Mouse (Mus musculus): ENCODE results near the gene Gsto1. TPM values are rescaled to one million over a fixed set of nuclear protein-coding genes. Genes with fewer than 3 reads are reported as not detected.

The Gsto1 gene
- polyA plus RNA-seq, 1 experiment from 2014 or later = 117 TPM

GRCm38 (mm10) chr19:47890489-47891130, 35.8 kb downstream of the Gsto1 start:
- ATAC-seq (ENCODE audit: low FRiP score, low TSS enrichment) = peak; percentile 17; the same call in 1 of the 2 replicates
- peak overlapping the region; percentile 4 for H3K4me2 ChIP-seq (replicated peaks; ENCODE audit: low read depth, low read length)
- H3K27ac ChIP-seq (ENCODE audit: low read depth, low read length) = peak overlapping the region; percentile 87
- H3K27me3 ChIP-seq (ENCODE audit: control insufficient read depth, insufficient read depth, low read length) = no peaks in the 10 kb centered on the region
- H3K9ac ChIP-seq (ENCODE audit: low read depth, low read length) = no peak overlapping the region
- peaks cover 15% of the 10 kb centered on the region for H3K36me3 ChIP-seq (ENCODE audit: control insufficient read depth, insufficient read depth, low read length)
- 28% methylated on average over 10 of the region's 10 CpGs for WGBS
- H3K4me1 ChIP-seq (ENCODE audit: control insufficient read depth, insufficient read depth, low read length) = peaks cover 32% of the 10 kb centered on the region
- no peaks in the 10 kb centered on the region for H3K9me3 ChIP-seq (ENCODE audit: control insufficient read depth, low read length)
- no peak overlapping the region for H3K4me3 ChIP-seq (ENCODE audit: low read length)

GRCm38 (mm10) chr19:47891562-47892312, 37.0 kb downstream of the Gsto1 start:
- 52% methylated on average over 11 of the region's 11 CpGs for WGBS
- Histone ChIP-seq H3K36me3 (ENCODE audit: control insufficient read depth, insufficient read depth, low read length) (peaks cover 26% of the 10 kb centered on the region), H3K9me3 (ENCODE audit: control insufficient read depth, low read length) (no peaks in the 10 kb centered on the region), H3K27ac (ENCODE audit: low read depth, low read length) (peak overlapping the region; percentile 87; the same call in 1 of the 2 replicates), H3K4me3 (ENCODE audit: low read length) (no peak overlapping the region), H3K4me2 (replicated peaks; ENCODE audit: low read depth, low read length) (0 out of 2 replicates have a peak overlapping the region, but pooled peaks have one; percentile 4), H3K27me3 (ENCODE audit: control insufficient read depth, insufficient read depth, low read length) (no peaks in the 10 kb centered on the region), H3K9ac (ENCODE audit: low read depth, low read length) (no peak overlapping the region), H3K4me1 (ENCODE audit: control insufficient read depth, insufficient read depth, low read length) (peaks cover 25% of the 10 kb centered on the region)
- peak; percentile 25; the same call in 1 of the 2 replicates for ATAC-seq (ENCODE audit: low FRiP score, low TSS enrichment)

- ATAC-seq (ENCODE audit: low FRiP score, low TSS enrichment) = no peak
- Histone ChIP-seq H3K4me2 (replicated peaks; ENCODE audit: low read depth, low read length) (no peak overlapping the region), H3K27me3 (ENCODE audit: control insufficient read depth, insufficient read depth, low read length) (no peaks in the 10 kb centered on the region), H3K9ac (ENCODE audit: low read depth, low read length) (no peak overlapping the region), H3K27ac (ENCODE audit: low read depth, low read length) (no peak overlapping the region), H3K4me3 (ENCODE audit: low read length) (no peak overlapping the region), H3K4me1 (ENCODE audit: control insufficient read depth, insufficient read depth, low read length) (peaks cover 25% of the 10 kb centered on the region), H3K36me3 (ENCODE audit: control insufficient read depth, insufficient read depth, low read length) (peaks cover 39% of the 10 kb centered on the region), H3K9me3 (ENCODE audit: control insufficient read depth, low read length) (no peaks in the 10 kb centered on the region)
- WGBS = 96% methylated on average over 6 of the region's 6 CpGs
Observed at GRCm38 (mm10) chr19:47893092-47893491, 38.3 kb downstream of the Gsto1 start.

- no peaks in the 10 kb centered on the region for H3K27me3 ChIP-seq (ENCODE audit: control insufficient read depth, insufficient read depth, low read length)
- no peaks in the 10 kb centered on the region for H3K9me3 ChIP-seq (ENCODE audit: control insufficient read depth, low read length)
- peaks cover 41% of the 10 kb centered on the region for H3K36me3 ChIP-seq (ENCODE audit: control insufficient read depth, insufficient read depth, low read length)
- 76% methylated on average over 8 of the region's 8 CpGs for WGBS
- ATAC-seq (ENCODE audit: low FRiP score, low TSS enrichment) = no peak
- H3K27ac ChIP-seq (ENCODE audit: low read depth, low read length) = no peak overlapping the region
- H3K4me3 ChIP-seq (ENCODE audit: low read length) = no peak overlapping the region
- H3K4me2 ChIP-seq (replicated peaks; ENCODE audit: low read depth, low read length) = no peak overlapping the region
- H3K4me1 ChIP-seq (ENCODE audit: control insufficient read depth, insufficient read depth, low read length) = peaks cover 21% of the 10 kb centered on the region
- no peak overlapping the region for H3K9ac ChIP-seq (ENCODE audit: low read depth, low read length)
Observed at GRCm38 (mm10) chr19:47898472-47899079, 43.8 kb downstream of the Gsto1 start.

GRCm38 (mm10) chr19:47900012-47900411, 45.2 kb downstream of the Gsto1 start:
- Histone ChIP-seq H3K9ac (ENCODE audit: low read depth, low read length) (no peak overlapping the region), H3K9me3 (ENCODE audit: control insufficient read depth, low read length) (no peaks in the 10 kb centered on the region), H3K27ac (ENCODE audit: low read depth, low read length) (no peak overlapping the region), H3K4me3 (ENCODE audit: low read length) (no peak overlapping the region), H3K27me3 (ENCODE audit: control insufficient read depth, insufficient read depth, low read length) (no peaks in the 10 kb centered on the region), H3K4me1 (ENCODE audit: control insufficient read depth, insufficient read depth, low read length) (peaks cover 25% of the 10 kb centered on the region), H3K4me2 (replicated peaks; ENCODE audit: low read depth, low read length) (no peak overlapping the region), H3K36me3 (ENCODE audit: control insufficient read depth, insufficient read depth, low read length) (peaks cover 32% of the 10 kb centered on the region)
- ATAC-seq (ENCODE audit: low FRiP score, low TSS enrichment) = no peak
- WGBS = 70% methylated on average over 6 of the region's 6 CpGs

- Histone ChIP-seq H3K27ac (ENCODE audit: low read depth, low read length) (no peak overlapping the region), H3K27me3 (ENCODE audit: control insufficient read depth, insufficient read depth, low read length) (no peaks in the 10 kb centered on the region), H3K9ac (ENCODE audit: low read depth, low read length) (no peak overlapping the region), H3K4me2 (replicated peaks; ENCODE audit: low read depth, low read length) (no peak overlapping the region), H3K4me1 (ENCODE audit: control insufficient read depth, insufficient read depth, low read length) (peaks cover 25% of the 10 kb centered on the region), H3K36me3 (ENCODE audit: control insufficient read depth, insufficient read depth, low read length) (peaks cover 28% of the 10 kb centered on the region), H3K9me3 (ENCODE audit: control insufficient read depth, low read length) (no peaks in the 10 kb centered on the region), H3K4me3 (ENCODE audit: low read length) (no peak overlapping the region)
- ATAC-seq (ENCODE audit: low FRiP score, low TSS enrichment) = no peak
- 86% methylated on average over 10 of the region's 10 CpGs for WGBS
Observed at GRCm38 (mm10) chr19:47900558-47900957, 45.8 kb downstream of the Gsto1 start.

- peaks cover 8% of the 10 kb centered on the region for H3K36me3 ChIP-seq (ENCODE audit: control insufficient read depth, insufficient read depth, low read length)
- H3K9me3 ChIP-seq (ENCODE audit: control insufficient read depth, low read length) = no peaks in the 10 kb centered on the region
- H3K27me3 ChIP-seq (ENCODE audit: control insufficient read depth, insufficient read depth, low read length) = no peaks in the 10 kb centered on the region
- H3K4me2 ChIP-seq (replicated peaks; ENCODE audit: low read depth, low read length) = no peak overlapping the region
- ATAC-seq (ENCODE audit: low FRiP score, low TSS enrichment) = 0 out of 2 replicates have a peak, but pooled peaks have one; percentile 26
- 51% methylated on average over 13 of the region's 13 CpGs for WGBS
- H3K27ac ChIP-seq (ENCODE audit: low read depth, low read length) = peak overlapping the region; percentile 47
- H3K9ac ChIP-seq (ENCODE audit: low read depth, low read length) = no peak overlapping the region
- H3K4me1 ChIP-seq (ENCODE audit: control insufficient read depth, insufficient read depth, low read length) = peaks cover 25% of the 10 kb centered on the region
- no peak overlapping the region for H3K4me3 ChIP-seq (ENCODE audit: low read length)
Observed at GRCm38 (mm10) chr19:47902316-47903201, 47.8 kb downstream of the Gsto1 start.

GRCm38 (mm10) chr19:47903679-47904078, 48.9 kb downstream of the Gsto1 start:
- no peak overlapping the region for H3K9ac ChIP-seq (ENCODE audit: low read depth, low read length)
- WGBS = 66% methylated on average over 4 of the region's 4 CpGs
- 0 out of 2 replicates have a peak, but pooled peaks have one; percentile 21 for ATAC-seq (ENCODE audit: low FRiP score, low TSS enrichment)
- H3K27me3 ChIP-seq (ENCODE audit: control insufficient read depth, insufficient read depth, low read length) = no peaks in the 10 kb centered on the region
- no peak overlapping the region for H3K4me3 ChIP-seq (ENCODE audit: low read length)
- H3K36me3 ChIP-seq (ENCODE audit: control insufficient read depth, insufficient read depth, low read length) = peaks cover 4% of the 10 kb centered on the region
- no peak overlapping the region for H3K4me2 ChIP-seq (replicated peaks; ENCODE audit: low read depth, low read length)
- H3K27ac ChIP-seq (ENCODE audit: low read depth, low read length) = no peak overlapping the region
- peaks cover 27% of the 10 kb centered on the region for H3K4me1 ChIP-seq (ENCODE audit: control insufficient read depth, insufficient read depth, low read length)
- H3K9me3 ChIP-seq (ENCODE audit: control insufficient read depth, low read length) = no peaks in the 10 kb centered on the region
